Mouse (Mus musculus) ZHBTc4 (cell line): Measurements from ENCODE around the gene Brsk2.
A peak's percentile ranks its signal among the peaks of the same experiment; 100 is the strongest.

Source experiments
- DNase-seq: peaks from one replicate; pipeline ENCODE4 v3.0.0-alpha.2; 2011; ENCODE audit warnings: low read depth, low spot score

The Brsk2 gene

DNA sequence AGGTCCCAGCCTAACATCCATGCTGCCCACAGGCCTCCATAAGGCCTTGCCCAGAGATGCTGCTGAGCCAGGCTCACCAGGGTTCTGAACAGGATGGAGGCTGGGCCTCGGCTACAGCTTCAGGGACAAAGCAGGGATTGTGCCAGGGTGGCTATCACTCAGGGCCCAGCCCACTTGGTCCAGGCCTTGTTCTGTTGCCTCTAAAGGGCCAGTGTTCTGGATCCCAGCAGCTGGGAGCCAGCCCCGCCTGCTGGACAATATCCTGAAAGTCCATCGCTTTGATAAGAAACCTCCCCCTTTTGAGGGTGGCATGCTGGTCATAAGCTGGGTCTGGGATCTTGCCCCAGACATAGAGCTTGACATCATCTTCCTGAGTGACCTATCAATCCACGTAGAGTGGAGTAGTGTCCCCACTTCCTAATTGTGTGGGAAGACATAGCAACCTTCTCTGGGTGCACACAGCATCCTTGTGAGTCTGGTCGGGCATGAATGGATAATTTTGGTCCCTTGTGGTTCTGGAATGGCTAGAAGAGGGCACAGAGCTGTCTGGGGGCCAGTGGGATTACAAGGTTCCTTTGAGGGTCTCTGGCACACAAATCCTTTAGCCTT lies 6.1 kb downstream of the Brsk2 start:
- DNase-seq, result no peak

DNA sequence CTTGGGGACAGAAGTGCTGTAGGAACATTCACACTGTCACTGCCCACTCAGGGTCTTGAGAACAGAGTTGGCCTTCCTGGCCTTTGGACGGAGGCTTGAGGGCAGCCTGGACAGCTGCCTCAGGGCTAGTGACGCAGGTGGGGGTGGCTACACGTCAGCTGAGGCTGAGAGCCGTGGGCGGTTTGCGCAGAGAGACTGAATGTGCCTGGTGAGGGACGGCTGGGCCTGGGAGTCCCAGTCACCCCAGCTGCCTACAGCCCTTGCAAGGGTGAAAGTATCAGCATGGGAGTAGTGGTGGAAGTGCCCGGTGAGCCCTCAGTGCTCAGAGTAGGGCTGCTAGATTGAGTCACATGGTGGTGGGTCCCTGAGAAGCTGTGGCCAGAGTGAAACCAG lies 6.6 kb downstream of the Brsk2 start:
- no peak for DNase-seq

DNA sequence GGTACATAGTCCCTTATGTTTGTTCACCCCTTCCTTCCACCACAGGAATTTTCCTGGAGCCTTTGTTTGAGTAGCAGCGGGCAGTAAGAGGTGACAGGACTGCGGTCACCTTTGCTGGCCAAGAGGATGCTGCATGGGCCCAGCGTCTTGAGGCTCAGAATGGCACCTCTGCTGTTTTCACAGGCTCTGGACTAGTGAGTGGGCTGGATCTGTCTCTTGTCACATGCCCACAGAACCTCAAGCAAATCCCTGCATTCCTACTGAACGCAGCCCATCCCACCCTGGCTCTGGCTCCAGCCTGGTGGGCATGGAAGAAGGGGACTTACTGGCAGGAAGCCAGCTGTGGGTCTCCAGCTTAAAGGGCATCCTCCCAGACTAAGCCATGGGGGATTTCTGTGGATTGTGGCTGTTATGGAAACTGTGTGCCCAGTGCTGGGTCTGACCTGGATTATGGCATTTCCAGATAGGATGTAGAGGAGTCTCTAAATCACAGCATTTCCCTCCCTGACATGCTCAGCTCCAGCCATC lies 8.0 kb downstream of the Brsk2 start:
- no peak for DNase-seq

DNA sequence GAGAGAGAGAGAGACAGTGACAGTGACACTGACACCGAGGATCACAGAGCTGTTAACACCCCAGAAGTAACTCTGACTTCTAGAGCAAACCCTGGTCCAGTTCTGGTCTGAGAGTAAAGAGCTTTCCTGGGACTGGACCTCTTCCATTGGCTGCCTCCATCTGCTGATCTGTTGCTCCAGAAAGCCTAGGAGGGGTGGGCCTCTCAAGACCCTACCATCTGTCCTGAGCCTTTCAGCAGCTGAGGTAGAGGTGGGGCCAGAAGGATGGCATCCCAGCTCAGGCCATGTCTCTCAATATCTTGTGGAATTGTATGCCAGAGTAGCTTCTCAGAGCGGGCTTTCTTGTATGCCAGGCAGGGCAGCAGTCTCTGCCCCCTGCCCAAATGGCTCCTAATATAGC lies 8.7 kb downstream of the Brsk2 start:
- no peak for DNase-seq

DNA sequence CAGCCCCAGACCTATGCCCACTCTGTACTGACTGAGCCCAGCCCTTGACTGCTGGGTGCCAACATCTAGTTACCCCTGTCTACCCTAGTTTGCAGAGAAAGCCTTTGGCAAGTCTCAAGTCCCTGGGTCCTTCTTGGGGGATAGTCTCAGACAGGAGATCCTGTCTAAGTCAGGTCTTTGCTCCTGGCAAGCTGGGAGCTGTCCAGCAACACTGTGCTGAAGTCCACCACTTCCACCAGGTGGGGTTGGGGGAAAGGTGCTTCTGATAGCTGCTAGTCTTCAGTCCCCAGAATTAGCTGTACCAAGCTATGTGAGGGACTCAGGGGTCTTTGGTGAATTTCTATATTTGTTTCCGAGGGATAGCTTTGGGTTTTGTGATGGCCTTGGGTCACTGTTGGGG lies 9.6 kb downstream of the Brsk2 start:
- peak; percentile 37 for DNase-seq

- DNase-seq, result no peak
These were observed 11.4 kb downstream of the Brsk2 start for GRCm38 (mm10) chr7:141960926-141961325.

GRCm38 (mm10) chr7:141961491-141961890 lies 11.9 kb downstream of the Brsk2 start:
- DNase-seq, result no peak

DNA sequence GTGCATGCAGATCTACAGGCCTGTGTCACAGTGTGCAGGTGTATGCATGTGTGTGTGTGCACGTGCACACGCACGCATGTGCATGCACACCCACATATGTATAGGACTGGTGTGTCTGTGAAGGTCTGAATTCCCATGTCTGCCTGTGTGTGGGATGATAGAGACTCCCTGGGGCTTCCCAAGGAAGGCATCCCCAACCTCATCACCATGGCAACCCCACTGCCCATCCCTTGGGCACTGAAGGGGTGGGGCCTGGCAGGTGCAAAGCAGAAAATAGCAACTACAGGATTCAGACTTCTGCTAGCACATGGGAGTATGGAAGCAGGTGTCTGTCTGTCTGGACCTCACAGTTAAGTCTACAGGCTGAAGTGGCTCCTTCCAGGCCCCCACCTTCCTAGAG lies 13.0 kb downstream of the Brsk2 start:
- DNase-seq, result no peak

- no peak for DNase-seq
These were observed 16.7 kb downstream of the Brsk2 start for GRCm38 (mm10) chr7:141966281-141966680.

DNA sequence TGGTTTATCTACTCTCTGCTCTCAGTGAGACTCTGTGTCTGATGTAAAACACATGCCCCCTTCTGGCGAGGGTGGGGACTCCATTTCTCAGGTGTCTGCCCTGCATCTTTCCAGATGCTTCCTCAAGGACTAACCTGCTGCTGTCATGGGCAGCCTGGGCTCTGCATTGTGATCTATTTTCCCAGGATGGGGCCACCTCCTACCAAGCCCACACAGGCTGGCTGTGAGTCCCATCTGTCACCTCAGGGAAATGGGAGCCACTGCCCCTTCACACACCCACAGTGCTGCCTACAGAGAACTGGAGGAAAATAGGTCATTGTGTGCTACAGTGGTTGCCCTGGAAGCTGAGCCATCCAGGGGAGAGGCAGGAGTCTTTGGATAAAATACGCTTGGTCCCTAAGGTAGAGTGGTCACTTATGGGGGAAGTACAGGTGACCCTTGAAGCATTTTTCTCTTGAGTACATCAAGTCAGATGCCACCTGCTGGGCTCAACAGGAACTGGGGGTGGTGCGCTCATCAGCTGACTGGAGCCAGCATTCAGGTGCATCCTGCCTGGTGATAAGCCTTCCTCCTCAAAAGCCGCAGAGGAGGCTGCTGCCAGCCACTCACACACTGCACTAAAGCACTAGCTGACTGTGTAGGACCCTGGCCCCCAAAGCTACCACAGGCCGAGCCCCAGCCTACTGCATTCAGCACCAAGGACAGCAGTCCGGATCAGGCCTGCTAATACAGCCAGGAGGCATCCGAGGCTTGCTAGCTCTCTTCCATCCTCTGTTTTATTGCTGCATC lies 23.5 kb downstream of the Brsk2 start:
- peak; percentile 54 for DNase-seq

DNA sequence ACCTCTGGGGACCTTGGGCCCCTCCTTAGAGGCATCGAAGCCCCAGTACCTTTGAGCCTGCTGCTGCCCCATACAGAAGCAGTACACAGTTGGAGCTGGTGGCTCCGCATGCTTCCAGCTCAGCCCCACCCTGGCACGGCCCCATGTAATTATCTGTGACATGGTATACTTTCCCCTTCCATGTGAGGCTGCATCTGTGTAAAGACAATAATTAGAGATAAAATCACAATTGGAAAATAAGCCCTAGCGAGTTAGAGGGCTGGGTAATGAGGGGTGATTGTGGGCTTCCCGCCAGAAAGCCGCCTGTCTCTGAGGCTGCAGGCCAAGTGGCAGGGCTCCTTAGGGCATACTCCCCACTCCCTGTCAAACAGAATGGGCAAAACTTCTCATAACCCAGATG lies 28.5 kb downstream of the Brsk2 start:
- no peak for DNase-seq

- no peak for DNase-seq
These were observed 29.7 kb downstream of the Brsk2 start for GRCm38 (mm10) chr7:141979247-141979646.

GRCm38 (mm10) chr7:141981237-141981636 lies 31.7 kb downstream of the Brsk2 start:
- DNase-seq, result no peak

DNA sequence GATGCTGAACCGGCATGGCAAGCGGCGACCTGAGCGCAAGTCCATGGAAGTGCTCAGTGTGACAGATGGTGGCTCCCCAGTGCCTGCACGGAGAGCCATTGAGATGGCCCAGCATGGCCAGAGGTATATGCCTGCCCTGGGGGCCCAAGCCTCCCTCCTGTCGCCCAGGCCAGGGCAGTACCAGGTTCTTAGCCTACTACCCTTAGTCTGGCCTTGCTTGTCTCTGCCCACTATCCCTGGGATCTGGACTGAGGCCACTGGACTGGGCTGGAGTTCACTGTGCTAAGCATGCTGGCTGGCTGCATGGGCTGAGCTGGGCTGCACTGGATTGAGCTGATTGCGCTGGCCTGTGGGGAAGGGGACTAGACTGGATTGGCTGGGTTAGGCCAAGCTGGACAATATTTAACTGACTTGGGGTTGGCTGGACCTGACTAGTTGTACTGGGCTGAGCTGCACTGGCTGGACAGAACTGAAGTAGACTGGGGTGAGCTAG lies 38.8 kb downstream of the Brsk2 start:
- DNase-seq, result no peak

GRCm38 (mm10) chr7:141991183-141991582 lies 41.6 kb downstream of the Brsk2 start:
- no peak for DNase-seq

GRCm38 (mm10) chr7:141994121-141994520 lies 44.6 kb downstream of the Brsk2 start:
- DNase-seq, result no peak

DNA sequence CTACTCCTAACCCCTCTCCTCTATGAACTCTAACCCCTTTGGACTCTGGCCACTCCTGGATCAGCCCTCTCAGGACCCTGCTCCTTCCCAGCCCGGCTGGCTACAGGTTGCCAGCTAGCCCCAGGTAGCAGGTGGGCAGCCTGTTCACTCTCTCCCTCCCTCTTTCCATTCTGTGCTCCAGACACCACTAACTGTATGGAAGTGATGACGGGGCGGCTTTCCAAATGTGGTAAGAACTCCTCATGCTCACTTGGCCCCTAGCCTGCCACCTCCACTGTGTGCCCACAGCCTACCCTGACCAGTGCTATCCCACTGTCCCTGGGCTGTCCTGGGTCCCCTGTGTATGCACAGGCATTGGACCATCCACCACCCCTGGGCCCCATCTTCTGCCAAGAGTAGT lies 51.1 kb downstream of the Brsk2 start:
- no peak for DNase-seq

GRCm38 (mm10) chr7:142001597-142002340 lies 52.2 kb downstream of the Brsk2 start:
- no peak for DNase-seq

DNA sequence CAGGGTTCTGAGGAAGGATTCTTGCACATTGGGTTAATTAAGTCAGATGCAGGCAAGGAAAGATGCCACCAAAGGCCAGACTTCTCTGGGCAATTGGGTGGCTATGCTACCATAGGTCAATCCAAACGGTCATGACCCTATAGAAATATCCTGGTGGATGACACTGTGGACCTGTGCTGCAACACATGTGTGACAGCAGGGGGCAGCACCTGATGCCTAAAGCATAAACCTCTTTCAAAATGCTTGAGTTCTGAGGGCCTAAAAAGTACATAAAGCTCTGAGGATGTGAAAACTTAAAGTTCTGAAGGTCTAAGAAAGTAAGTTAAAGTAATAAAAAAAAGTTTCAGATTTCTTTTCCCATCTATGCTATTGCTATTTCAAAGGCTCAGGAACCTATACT lies 67.0 kb downstream of the Brsk2 start:
- peak; percentile 66 for DNase-seq

DNA sequence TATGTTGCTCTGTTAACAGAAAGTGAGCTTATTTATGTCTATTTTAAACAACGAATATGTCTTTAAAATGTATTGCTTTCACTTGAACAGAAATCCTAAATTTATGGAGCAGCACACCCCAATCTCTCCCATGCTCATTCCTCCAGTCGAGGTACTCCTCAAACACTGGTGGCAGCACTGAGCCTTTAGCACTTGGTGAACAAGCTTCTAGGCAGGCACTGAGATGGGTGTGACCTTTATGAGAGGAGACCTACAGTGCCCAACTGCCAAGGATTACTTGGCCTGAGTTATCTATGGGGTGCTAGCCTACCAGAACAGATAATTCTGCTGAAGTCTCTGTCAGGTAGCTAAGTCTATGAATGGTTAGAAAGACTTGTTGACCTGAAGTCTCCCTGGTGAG lies 70.1 kb downstream of the Brsk2 start:
- peak; percentile 16 for DNase-seq

DNA sequence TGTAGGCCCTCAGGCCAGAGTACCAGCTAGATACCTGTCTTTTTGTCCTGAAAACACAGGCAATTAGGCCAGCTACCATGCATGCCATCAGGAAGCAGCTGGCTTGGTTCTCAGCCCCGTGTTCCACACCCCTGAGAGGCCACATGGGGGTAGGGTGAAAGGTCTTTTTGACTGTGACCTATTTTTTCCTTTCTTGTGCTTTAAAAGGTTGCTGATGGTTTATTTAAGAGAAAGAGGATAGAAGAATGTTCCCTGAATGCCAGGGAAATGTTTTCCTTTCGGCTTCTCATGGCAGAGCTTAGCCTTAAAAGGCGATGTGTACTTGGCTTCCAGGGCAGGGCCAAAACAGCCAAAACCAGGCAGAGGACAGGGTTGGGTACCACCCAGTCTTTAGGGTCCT lies 71.3 kb downstream of the Brsk2 start:
- DNase-seq, result no peak

DNA sequence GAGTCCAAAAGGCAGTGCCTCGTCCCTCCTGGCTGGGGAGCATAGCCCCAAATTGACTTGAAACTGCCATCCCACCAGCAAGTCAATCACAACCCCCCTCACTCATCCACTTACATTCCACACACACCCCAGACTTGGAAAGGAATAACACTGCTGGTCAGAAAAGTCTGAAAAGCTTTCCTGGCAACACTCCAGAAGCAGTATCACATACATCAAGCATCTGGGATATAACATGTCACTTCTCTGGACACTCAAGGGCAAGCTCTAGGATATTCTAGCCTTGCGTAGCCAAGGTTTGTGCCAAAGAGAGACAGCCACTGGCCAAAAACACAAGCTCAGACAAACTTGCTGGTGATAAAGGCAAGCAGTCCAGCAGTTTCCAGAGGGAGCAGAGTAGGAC lies 75.6 kb downstream of the Brsk2 start:
- no peak for DNase-seq
